Mouse (Mus musculus) erythroblast, adult 5-6 weeks (primary cell): ENCODE results near the gene Sec13. TPM values are rescaled to one million over a fixed set of nuclear protein-coding genes. Genes with fewer than 3 reads are reported as not detected.

Experiments
- ATAC-seq: replicated peaks from 2 replicates; pipeline ENCODE4 v1.8.0; 2016; ENCODE audit warnings: moderate number of reproducible peaks, mild to moderate bottlenecking, moderate TSS enrichment, inconsistent platforms; ENCODE audit not compliant: poor library complexity, low FRiP score, severe bottlenecking
- total RNA-seq, 2 experiments: library from RNA; stranded (forward) in 1 of 2; stranded (reverse) in 1 of 2; fragments of 150-400 nt in 1 of 2; fragments of 200-764, 138-1000 nt in 1 of 2; gene quantifications; 2 replicates each; pipeline versions ENCODE4 v1.2.3 to v1.2.4; 2015 to 2017; ENCODE audit warnings: low replicate concordance in 2 of 2

The Sec13 gene
- total RNA-seq (2015; ENCODE audit: low replicate concordance) (32.9 and 35.7 TPM in 2 replicates), total RNA-seq (2017; ENCODE audit: low replicate concordance) (29.3 and 45.0 TPM in 2 replicates)

GRCm38 (mm10) chr6:113740236-113741217, at the start of gene Sec13:
Gene Sec13 (minus strand): TSS chr6:113740743.
- peak; percentile 92 for ATAC-seq

GRCm38 (mm10) chr6:113787459-113787968, 47.0 kb upstream of the Sec13 start:
- no peak for ATAC-seq

- ATAC-seq: no peak
These were observed 45.1 kb upstream of the Sec13 start for GRCm38 (mm10) chr6:113785658-113786057.

GRCm38 (mm10) chr6:113778229-113778753, 37.7 kb upstream of the Sec13 start:
- no peak for ATAC-seq

- ATAC-seq: no peak
These were observed 28.3 kb upstream of the Sec13 start for GRCm38 (mm10) chr6:113768804-113769203.

- ATAC-seq: peak; percentile 60
These were observed 21.1 kb upstream of the Sec13 start for GRCm38 (mm10) chr6:113761644-113762043.

GRCm38 (mm10) chr6:113749119-113749685, 8.7 kb upstream of the Sec13 start:
- no peak for ATAC-seq

- ATAC-seq: no peak
These were observed 7.8 kb upstream of the Sec13 start for GRCm38 (mm10) chr6:113748351-113748750.

- ATAC-seq: no peak
These were observed 6.7 kb upstream of the Sec13 start for GRCm38 (mm10) chr6:113747284-113747683.

- ATAC-seq: no peak
These were observed 4.6 kb upstream of the Sec13 start for GRCm38 (mm10) chr6:113745117-113745516.

GRCm38 (mm10) chr6:113743111-113743510, 2.6 kb upstream of the Sec13 start:
- ATAC-seq: no peak

- no peak for ATAC-seq
These were observed 1.8 kb upstream of the Sec13 start for GRCm38 (mm10) chr6:113742321-113742720.

GRCm38 (mm10) chr6:113741425-113741824, 882 bp upstream of the Sec13 start:
- no peak for ATAC-seq

GRCm38 (mm10) chr6:113737318-113738046, 3.1 kb downstream of the Sec13 start:
- no peak for ATAC-seq

- ATAC-seq: no peak
These were observed 9.2 kb downstream of the Sec13 start for GRCm38 (mm10) chr6:113731296-113731695.

- no peak for ATAC-seq
These were observed 12.4 kb downstream of the Sec13 start for GRCm38 (mm10) chr6:113728181-113728580.

- no peak for ATAC-seq
These were observed 19.5 kb downstream of the Sec13 start for GRCm38 (mm10) chr6:113721061-113721460.

GRCm38 (mm10) chr6:113719878-113720277, 20.7 kb downstream of the Sec13 start, which contains the start of gene Ghrl:
Gene Ghrl (minus strand): TSS chr6:113719880.
- ATAC-seq: no peak

- ATAC-seq: no peak
These were observed 23.0 kb downstream of the Sec13 start for GRCm38 (mm10) chr6:113717541-113717940.

- no peak for ATAC-seq
These were observed 25.7 kb downstream of the Sec13 start for GRCm38 (mm10) chr6:113714797-113715196.
